Mouse (Mus musculus) neural tube, embryonic 13.5 days (tissue): Measurements from ENCODE around the gene Msh4. TPM values are rescaled to one million over a fixed set of nuclear protein-coding genes. Genes with fewer than 3 reads are reported as not detected.
"Not testable (repeated sequence)": the region's sequence is repeated elsewhere in the genome, so short reads cannot be mapped to it uniquely, and the experiment has no call there.

ENCODE experiments used
- ATAC-seq: fragments of 200-750 bp; cut with Nextera tagmentation; 2 replicates; pipeline ENCODE4 v1.8.0; 2017; ENCODE audit warnings: low read depth, mild to moderate bottlenecking, moderate TSS enrichment, moderate library complexity
- H3K27ac ChIP-seq: fragments of 300-500 bp; sonication (generic); replicated peaks from 2 replicates; pipeline ENCODE4 v1.5.1; 2015; ENCODE audit warnings: moderate library complexity, mild to moderate bottlenecking, inconsistent platforms
- H3K27me3 ChIP-seq: fragments of 300-500 bp; sonication (generic); 2 replicates; pipeline ENCODE4 v1.6.1; 2015; ENCODE audit warnings: mild to moderate bottlenecking, inconsistent platforms
- H3K36me3 ChIP-seq: fragments of 300-500 bp; sonication (generic); 2 replicates; pipeline ENCODE4 v1.6.1; 2015; ENCODE audit warnings: mild to moderate bottlenecking, inconsistent platforms
- H3K4me1 ChIP-seq: fragments of 300-500 bp; sonication (generic); replicated peaks from 2 replicates; pipeline ENCODE4 v1.6.1; 2015; ENCODE audit warnings: inconsistent platforms
- H3K4me2 ChIP-seq: fragments of 300-500 bp; sonication (generic); 2 replicates; pipeline ENCODE4 v1.6.1; 2015; ENCODE audit warnings: inconsistent platforms, mild to moderate bottlenecking, moderate library complexity
- H3K4me3 ChIP-seq: fragments of 300-500 bp; sonication (generic); 2 replicates; pipeline ENCODE4 v1.5.1; 2015; ENCODE audit warnings: mild to moderate bottlenecking, inconsistent platforms
- H3K9ac ChIP-seq: fragments of 300-500 bp; sonication (generic); 2 replicates; pipeline ENCODE4 v1.6.1; 2015; ENCODE audit warnings: moderate library complexity, mild to moderate bottlenecking, inconsistent platforms
- H3K9me3 ChIP-seq: fragments of 300-500 bp; sonication (generic); 2 replicates; pipeline ENCODE4 v1.6.1; 2016; ENCODE audit warnings: inconsistent platforms
- WGBS: fragments of 180-500 bp; shearing (Covaris S2); methylation state at CpG from one replicate; pipeline ENCODE4 v1.1.7; 2015; 5-methylcytosine and 5-hydroxymethylcytosine counted together
- polyA plus RNA-seq: library from polyadenylated mRNA; unstranded; fragments of >200 nt; fragmentation: Nextera tagmentation; extraction: Ambion mirVana; gene quantifications from 2 replicates; pipeline ENCODE4 v1.2.1, GENCODE M21; 2015

Gene Msh4
- polyA plus RNA-seq, 1 experiment from 2014 or later = 0.06 TPM

DNA sequence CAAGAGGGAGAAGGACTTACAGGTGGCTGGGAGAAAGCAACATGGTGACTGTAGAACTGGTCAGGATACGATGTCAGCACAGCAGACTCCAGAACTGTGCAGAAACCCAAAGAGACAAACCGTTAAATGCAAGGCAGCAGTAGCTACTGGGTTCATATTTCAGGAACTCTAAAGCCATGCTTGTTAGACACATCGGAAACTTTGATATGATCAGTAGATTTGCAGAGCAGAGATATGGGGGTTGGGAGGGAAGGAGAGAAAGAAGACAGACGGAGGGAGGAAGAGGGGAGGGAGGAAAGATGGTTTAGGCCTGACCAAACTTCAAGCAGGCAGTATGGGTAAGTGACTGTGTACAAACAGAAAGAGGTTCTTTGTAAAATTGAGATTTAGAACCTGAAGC, 68.3 kb downstream of the Msh4 start:
- H3K27ac ChIP-seq = no peak overlapping the region
- H3K4me3 ChIP-seq = no peak overlapping the region
- H3K27me3 ChIP-seq = no peaks in the 10 kb centered on the region
- no peaks in the 10 kb centered on the region for H3K36me3 ChIP-seq
- 75% methylated on average over 4 of the region's 4 CpGs for WGBS
- H3K4me2 ChIP-seq = no peak overlapping the region
- H3K9ac ChIP-seq = no peak overlapping the region
- H3K9me3 ChIP-seq = no peaks in the 10 kb centered on the region
- H3K4me1 ChIP-seq = no peaks in the 10 kb centered on the region
- no peak for ATAC-seq

DNA sequence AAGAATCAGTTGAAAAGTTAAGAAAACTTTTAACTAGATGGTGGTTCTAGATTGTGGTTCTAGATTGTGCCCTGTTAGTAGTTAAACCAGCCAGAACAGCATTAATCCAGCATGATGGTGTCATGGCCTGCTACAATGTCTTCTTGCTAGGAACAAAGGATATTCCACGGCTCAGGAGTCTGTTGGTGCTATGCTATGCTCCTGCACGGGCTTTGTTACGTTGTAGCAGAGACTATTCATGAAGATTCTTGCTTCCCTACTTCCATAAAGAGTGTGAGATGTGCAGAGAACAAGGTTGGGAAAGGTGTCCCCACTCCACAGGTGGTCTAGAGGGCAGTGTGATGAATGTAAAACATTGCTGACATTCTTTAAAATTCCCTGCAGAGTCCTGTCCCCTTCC, 69.6 kb downstream of the Msh4 start:
- no peaks in the 10 kb centered on the region for H3K36me3 ChIP-seq
- no peaks in the 10 kb centered on the region for H3K27me3 ChIP-seq
- no peaks in the 10 kb centered on the region for H3K9me3 ChIP-seq
- no peaks in the 10 kb centered on the region for H3K4me1 ChIP-seq
- H3K9ac ChIP-seq = no peak overlapping the region
- no peak for ATAC-seq
- no peak overlapping the region for H3K27ac ChIP-seq
- WGBS = 80% methylated on average over 3 of the region's 3 CpGs
- H3K4me3 ChIP-seq = no peak overlapping the region
- H3K4me2 ChIP-seq = no peak overlapping the region

DNA sequence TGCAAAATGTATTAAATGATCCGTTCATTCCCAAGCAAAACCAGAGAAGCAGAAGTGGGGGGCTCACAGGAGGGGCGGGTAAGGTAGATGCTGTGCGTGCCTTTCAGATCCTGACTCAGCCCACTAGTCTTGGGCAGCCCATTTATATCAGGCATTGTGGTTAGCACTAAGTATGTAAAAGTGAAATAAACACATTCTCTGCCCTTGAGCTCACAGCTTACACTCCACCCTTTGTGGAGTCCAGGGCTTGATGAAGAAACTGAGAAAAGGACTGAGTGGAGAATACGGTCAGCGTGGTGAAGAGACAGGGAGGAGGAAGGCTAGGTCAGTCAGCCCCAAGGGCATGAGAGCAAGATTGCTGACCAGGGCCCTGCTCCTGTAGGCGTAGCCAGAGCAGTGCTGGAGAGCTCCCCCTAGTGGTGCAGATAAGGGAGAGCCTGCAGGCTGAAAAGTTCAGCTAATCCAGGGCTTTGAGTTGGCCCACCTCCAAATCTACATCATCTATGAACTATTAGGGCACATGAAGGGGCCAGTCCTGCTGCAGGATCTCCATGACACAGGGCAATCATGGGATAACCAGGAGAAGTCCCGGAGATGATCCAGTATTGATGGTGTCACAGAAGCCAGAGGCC, 70.4 kb downstream of the Msh4 start:
- Histone ChIP-seq H3K4me1 (no peaks in the 10 kb centered on the region), H3K27ac (no peak overlapping the region), H3K9ac (no peak overlapping the region), H3K9me3 (no peaks in the 10 kb centered on the region), H3K4me2 (no peak overlapping the region), H3K36me3 (no peaks in the 10 kb centered on the region), H3K27me3 (no peaks in the 10 kb centered on the region), H3K4me3 (no peak overlapping the region)
- no peak; the same call in 1 of the 2 replicates for ATAC-seq
- WGBS = 60% methylated on average over 7 of the region's 7 CpGs

DNA sequence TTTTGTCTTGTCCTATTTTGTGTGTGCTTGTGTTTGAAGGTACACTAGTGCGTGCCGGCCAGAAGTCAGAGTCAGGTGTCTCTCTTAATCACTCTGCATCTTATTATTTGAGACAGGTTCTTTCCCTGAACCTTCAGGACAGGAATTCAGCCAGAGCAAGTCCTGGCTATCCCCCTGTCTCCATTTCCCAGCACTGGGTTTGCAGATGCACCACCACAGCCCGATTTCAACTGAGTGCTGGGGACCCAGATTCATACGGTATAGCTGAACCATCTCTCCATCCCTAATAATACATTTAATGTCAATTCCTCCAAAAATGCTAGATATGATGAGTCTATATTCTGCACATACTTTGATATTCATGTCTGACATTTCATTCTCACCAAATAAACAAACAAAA, 71.9 kb downstream of the Msh4 start:
- Histone ChIP-seq H3K9ac (no peak overlapping the region), H3K9me3 (no peaks in the 10 kb centered on the region), H3K36me3 (no peaks in the 10 kb centered on the region), H3K27ac (no peak overlapping the region), H3K27me3 (no peaks in the 10 kb centered on the region), H3K4me1 (no peaks in the 10 kb centered on the region), H3K4me2 (no peak overlapping the region), H3K4me3 (no peak overlapping the region)
- WGBS = 87% methylated on average over 4 of the region's 4 CpGs
- ATAC-seq = no peak

DNA sequence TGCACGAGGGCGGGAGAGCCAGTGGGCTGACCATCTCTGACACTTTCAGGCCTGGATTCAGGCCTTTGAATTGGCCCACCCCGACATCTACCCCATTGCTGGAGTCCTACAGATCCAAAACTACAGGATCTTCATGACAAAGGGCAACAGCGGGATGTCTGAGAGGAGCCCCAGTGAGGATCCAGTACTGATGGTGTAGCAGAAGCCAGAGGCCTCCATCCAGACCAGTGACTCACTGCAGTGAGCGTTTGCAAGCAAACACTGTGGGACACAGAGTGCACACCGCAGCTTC, 73.3 kb downstream of the Msh4 start:
- Histone ChIP-seq H3K4me2 (no peak overlapping the region), H3K36me3 (no peaks in the 10 kb centered on the region), H3K27me3 (no peaks in the 10 kb centered on the region), H3K4me3 (no peak overlapping the region), H3K9me3 (no peaks in the 10 kb centered on the region), H3K4me1 (no peaks in the 10 kb centered on the region), H3K27ac (no peak overlapping the region), H3K9ac (no peak overlapping the region)
- 43% methylated on average over 6 of the region's 6 CpGs for WGBS
- ATAC-seq = no peak

DNA sequence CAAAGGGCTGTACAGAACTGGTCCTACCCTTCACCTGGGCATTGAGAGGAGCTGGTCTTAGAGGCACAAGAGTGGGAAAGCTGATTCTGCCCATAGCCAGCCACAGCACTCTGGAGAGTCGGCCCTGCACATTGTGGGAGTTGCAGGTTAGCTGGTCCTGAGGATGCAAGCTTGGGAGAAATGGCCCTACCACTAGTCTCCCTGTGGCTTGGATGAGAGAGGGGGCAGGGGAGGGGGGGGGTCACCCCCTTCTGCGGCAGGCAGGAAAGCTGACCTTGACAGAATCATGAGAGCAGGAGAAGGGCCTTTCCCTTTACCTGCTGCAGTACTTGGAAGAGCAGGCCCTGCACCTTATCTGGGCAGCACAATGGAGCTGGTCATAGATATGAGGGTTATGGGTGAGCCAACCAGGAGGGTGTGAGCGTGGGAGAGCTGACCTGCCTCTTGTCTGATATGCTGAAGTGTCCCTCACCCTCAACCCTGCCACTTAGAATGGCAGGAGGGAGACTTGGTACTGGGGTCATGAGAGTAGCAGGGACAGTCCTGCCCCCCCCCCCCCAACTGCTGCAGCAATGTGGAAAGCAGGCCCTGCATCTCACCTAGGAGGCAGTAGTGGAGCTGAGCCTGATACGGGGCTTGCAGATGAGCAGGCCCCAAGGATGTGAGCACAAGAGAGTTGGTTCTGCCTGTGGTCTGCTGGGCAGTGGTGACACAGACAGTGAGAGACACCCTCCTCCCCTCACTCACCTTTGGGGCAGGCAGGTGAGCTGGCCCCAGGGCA, 73.9 kb downstream of the Msh4 start:
- H3K27ac ChIP-seq = no peak overlapping the region
- no peak overlapping the region for H3K4me3 ChIP-seq
- ATAC-seq = 0 out of 2 replicates have a peak, but pooled peaks have one; percentile 32
- no peak overlapping the region for H3K4me2 ChIP-seq
- no peaks in the 10 kb centered on the region for H3K36me3 ChIP-seq
- no peaks in the 10 kb centered on the region for H3K9me3 ChIP-seq
- no peaks in the 10 kb centered on the region for H3K4me1 ChIP-seq
- 87% methylated on average over 4 of the region's 4 CpGs for WGBS
- H3K9ac ChIP-seq = no peak overlapping the region
- H3K27me3 ChIP-seq = no peaks in the 10 kb centered on the region

DNA sequence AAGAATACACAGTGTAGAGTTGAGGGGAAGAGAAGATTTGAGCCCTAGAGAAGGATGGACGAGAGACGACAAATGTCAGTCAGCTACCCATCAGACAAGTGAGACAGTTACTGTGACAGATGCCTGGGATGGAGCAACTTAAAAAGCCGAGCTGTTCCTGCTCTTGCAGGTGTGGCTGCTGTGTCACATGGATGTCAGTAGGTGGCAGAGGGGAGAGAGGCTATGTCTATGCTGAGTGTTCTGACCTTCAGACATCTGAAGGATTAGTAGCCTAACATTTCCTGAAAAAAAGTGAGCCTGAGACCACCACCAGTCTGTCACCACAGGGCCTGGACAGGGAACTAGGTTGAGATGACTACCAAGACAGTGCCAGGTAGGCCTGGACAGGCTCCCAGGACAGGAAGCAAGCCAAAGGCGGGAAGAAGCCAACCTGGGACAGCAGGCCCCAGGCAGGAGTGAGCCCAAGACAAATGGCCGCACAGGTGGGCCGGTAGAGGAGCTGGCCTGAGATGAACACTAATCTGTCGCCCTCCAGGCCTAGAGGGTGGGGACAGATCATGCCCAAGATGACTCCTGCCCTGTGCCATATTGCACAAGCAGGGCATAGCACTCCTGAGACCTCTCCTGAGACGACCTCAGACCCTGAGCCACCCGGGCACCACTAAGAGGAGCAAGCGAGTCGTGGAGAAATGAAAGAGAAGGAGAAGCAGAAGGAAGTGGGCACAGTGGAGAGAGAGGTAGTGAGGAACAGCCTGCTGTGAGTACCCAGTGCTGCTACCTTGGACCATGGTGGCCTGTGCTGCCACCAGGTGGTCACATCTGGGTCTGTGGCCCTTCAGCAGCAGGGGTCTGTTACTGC, 74.7 kb downstream of the Msh4 start:
- no peak for ATAC-seq
- no peaks in the 10 kb centered on the region for H3K9me3 ChIP-seq
- H3K36me3 ChIP-seq = no peaks in the 10 kb centered on the region
- no peak overlapping the region for H3K9ac ChIP-seq
- no peak overlapping the region for H3K27ac ChIP-seq
- WGBS = 86% methylated on average over 11 of the region's 11 CpGs
- H3K4me3 ChIP-seq = no peak overlapping the region
- no peaks in the 10 kb centered on the region for H3K27me3 ChIP-seq
- H3K4me1 ChIP-seq = no peaks in the 10 kb centered on the region
- H3K4me2 ChIP-seq = no peak overlapping the region

DNA sequence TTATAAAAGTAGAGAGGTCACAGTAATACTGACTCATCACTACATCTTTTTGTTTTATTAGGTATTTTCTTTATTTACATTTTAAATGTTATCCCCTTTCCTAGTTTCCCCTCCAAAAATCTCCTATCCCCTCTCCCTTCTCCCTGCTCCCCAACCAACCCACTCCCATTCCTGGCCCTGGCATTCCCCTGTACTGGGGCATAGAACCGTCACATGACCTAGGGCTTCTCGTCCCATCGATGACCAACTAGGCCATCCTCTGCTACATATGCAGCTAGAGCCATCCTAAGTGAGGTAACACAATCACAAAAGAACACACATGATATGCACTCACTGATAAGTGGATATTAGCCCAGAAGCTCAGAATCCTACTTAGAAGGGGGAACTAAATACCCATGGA, 76.2 kb downstream of the Msh4 start:
- not testable (repeated sequence) for H3K4me3 ChIP-seq, H3K4me1 ChIP-seq, H3K4me2 ChIP-seq, H3K36me3 ChIP-seq, H3K27me3 ChIP-seq, H3K9ac ChIP-seq, H3K9me3 ChIP-seq, H3K27ac ChIP-seq, ATAC-seq
- 97% methylated on average over 3 of the region's 3 CpGs for WGBS

DNA sequence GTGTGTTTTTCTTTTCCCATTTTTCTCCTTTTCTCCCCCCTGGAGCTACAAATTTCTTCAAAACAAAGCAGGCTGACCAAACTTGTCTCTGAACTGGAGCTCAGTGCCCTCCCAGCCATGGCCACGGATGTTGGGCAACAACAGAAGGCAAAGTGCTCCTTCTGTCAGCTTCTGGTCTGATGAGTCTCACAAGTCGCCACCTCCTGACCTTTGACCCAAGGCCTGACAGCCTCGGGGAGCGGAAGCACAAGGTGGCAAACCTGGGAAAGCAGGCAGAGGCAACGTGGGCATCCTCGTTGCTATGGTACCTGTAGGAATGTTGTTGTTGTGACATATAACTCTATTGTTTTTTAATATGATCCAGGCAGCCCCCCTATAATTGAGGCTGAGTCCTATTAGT, 79.3 kb downstream of the Msh4 start:
- Histone ChIP-seq H3K4me1 (peaks cover 9% of the 10 kb centered on the region; the same call in 1 of the 2 replicates), H3K9me3 (no peaks in the 10 kb centered on the region)
- 51% methylated on average over 6 of the region's 6 CpGs for WGBS

DNA sequence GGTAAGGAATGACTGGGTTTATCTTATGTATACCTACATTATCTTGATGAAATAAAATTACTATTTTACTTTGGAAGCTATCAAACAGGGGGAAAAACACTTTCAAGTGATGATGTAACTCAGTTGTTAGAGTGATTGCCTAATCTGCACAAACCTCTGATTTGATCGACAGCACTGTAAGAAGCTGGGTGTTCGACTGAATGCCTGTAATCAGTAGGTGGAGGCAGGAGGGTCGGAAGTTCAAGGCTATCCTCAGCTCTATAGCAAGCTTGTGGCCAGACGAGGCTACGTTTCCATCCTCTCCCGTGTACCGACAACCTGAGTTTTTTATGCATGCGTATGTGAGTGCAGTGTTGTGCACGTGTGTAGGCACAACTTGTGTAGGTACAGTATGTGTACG, 80.7 kb downstream of the Msh4 start:
- Histone ChIP-seq H3K9me3 (no peaks in the 10 kb centered on the region), H3K4me2 (no peak overlapping the region)
- 93% methylated on average over 10 of the region's 10 CpGs for WGBS

More for the DNA sequence above, 79.3 kb downstream of the Msh4 start:
- no peak overlapping the region for H3K4me3 ChIP-seq
- ATAC-seq = no peak
- no peaks in the 10 kb centered on the region for H3K27me3 ChIP-seq
- no peak overlapping the region for H3K4me2 ChIP-seq
- no peaks in the 10 kb centered on the region for H3K36me3 ChIP-seq
- no peak overlapping the region for H3K9ac ChIP-seq
- H3K27ac ChIP-seq = no peak overlapping the region

DNA sequence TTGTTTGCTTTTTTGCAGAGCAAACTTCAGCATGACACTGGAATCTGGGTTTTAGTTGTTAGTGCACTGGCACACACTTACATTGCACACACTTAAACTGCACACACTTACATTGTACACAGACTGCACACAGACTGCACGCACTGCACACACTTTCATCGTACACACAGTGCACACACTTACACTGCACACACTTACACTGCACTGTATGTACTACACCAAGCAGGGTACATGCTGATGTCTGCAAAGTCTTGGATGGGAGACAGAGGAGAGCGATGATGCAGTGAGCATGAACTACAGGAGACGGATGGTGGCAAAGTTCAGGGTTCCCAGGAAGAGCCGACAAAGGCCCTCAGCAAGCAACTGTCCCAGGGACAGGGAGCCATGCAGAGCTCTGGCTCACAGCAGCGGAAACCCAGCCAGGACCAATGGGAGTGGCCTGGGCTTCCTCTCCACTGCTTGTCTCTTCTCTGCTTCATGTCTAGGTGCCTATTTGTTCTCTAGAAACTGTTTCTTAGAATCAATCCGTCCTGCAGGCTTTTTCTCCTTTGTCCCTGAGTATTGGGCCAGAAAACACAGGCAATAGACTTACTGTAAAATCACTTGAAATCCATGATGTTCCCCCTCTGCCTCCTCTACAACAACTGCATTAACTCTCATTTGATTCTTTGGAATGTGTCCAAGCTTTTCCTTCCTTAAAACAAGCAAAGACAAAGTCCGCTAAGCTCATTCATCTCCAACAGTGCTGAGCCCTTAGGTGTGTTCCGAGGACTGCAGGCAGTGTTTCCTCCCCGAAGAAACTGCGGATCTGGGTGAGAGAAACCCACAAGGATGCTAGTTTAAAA, 82.0 kb downstream of the Msh4 start:
- Histone ChIP-seq H3K4me1 (peaks cover 9% of the 10 kb centered on the region; the same call in 1 of the 2 replicates), H3K27me3 (no peaks in the 10 kb centered on the region), H3K36me3 (no peaks in the 10 kb centered on the region), H3K9me3 (no peaks in the 10 kb centered on the region), H3K27ac (no peak overlapping the region), H3K4me3 (no peak overlapping the region), H3K9ac (no peak overlapping the region), H3K4me2 (no peak overlapping the region)
- WGBS = 65% methylated on average over 11 of the region's 11 CpGs
- no peak for ATAC-seq

More for the DNA sequence above, 80.7 kb downstream of the Msh4 start:
- Histone ChIP-seq H3K36me3 (no peaks in the 10 kb centered on the region), H3K27ac (no peak overlapping the region), H3K27me3 (no peaks in the 10 kb centered on the region), H3K9ac (no peak overlapping the region), H3K4me3 (no peak overlapping the region), H3K4me1 (peaks cover 9% of the 10 kb centered on the region; the same call in 1 of the 2 replicates)
- ATAC-seq = no peak
